Mouse (Mus musculus) olfactory bulb, adult 2 months (tissue): ENCODE results near the gene Bsnd.

Experiments
- CTCF ChIP-seq: fragments of 200-500 bp; IDR thresholded peaks from 2 replicates; pipeline ENCODE4 v1.5.1; 2012; ENCODE audit warnings: low read depth, mild to moderate bottlenecking, low read length, moderate library complexity; ENCODE audit not compliant: insufficient read depth
- POLR2A ChIP-seq: fragments of 200-500 bp; IDR thresholded peaks from 2 replicates; pipeline ENCODE4 v1.6.1; 2012; ENCODE audit warnings: mild to moderate bottlenecking, low read depth, low read length, moderate library complexity; ENCODE audit not compliant: insufficient read depth

DNA sequence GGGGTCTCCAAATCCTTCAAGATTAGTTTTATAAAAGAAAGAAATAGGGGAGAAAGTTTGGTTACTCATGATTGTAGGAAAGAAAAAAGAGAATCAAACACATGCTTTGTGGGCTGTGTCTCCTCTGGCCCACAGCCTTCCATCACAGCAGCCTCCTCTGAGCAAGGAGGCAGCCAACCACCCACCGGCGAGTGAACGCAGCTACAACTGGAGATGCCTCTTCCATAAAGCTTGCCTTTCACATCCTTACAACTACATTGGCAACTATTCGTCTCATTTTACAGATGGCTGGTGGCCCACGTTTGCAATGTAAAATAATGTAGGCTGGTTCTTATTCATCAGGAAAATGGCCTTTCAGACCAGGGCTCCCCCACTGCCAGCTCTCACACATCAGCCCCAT lies 54.9 kb downstream of the Bsnd start:
- TF ChIP-seq POLR2A: no peak
- TF ChIP-seq CTCF: no peak
